Mouse (Mus musculus) duodenum, adult 2 months (tissue): ENCODE measurements around the gene Foxj2. TPM values are rescaled to one million over a fixed set of nuclear protein-coding genes. Genes with fewer than 3 reads are reported as not detected.

ENCODE experiments used
- polyA plus RNA-seq: library from polyadenylated mRNA; depleted of rRNA; stranded (reverse); fragments of >200 nt; gene quantifications from 2 replicates; pipeline ENCODE4 v1.2.3, GENCODE M21; 2012; ENCODE audit warnings: low replicate concordance; rRNA removed

Gene Foxj2
- 6.4 and 7.7 TPM in 2 replicates for polyA plus RNA-seq

DNA sequence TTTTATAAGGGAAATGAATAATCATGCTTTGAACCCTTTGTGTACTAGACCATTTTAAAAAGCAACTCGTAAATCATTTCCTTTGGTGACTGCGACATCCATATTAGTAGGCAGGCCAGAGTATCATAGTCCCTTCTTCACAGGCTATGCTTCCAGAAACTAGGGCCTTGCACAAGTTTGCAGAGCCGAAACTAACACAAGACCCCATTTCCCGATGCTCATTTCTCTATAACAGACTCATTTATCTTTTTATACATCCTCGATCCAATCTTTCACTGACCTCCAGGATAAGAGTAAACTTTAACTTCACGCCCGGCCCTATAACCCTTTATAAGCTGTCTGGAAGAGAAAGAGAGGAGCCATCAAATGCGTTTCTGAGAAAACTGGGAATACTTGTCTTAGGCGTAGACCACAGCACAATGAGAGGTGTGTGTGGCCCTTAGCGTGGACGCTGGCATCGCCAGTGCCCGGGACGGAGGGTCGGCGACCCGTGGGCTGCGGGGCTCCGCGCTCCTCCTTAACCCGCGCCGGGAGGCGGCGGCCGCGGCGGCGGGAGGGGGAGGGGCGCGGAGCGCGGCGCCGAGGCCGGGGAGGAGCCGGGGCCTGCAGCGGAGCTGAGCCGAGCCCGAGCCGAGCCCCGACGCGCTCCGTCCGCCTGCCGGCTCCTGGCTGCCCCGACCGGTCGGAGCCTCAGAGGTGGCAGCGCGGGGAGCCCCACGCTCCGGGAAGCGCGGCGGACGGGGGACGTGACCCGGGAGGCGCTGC lies at the start of gene Foxj2:
TSS of gene Foxj2 (plus strand) at position 609 of the 765 bp plus-strand sequence.

DNA sequence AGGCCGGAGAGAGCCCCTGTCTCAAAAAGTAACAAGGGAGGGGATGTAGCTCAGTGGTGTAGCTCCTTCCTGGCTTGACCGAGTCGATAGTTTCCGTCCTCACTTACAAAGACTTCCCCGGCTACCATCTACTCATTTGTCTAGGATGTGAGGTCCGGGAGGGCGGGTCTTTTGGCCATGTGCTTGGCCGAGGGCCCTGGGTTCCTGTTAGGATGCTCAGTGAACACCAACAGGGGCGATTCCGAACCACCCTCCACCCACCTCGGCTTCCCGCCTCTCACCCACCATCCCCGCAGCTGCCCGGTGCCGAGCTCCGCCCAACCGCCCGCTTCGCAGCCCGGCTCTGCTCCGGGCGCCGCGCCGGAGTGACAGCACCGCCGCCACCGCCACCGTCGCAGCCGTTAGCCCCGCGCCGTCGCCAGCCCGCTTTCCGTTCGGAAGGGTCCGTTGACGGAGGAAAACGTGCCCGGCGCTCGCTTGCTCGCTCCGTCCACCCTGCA lies 18.4 kb upstream of the Foxj2 start, which contains the start of gene Slc2a3:
TSS of gene Slc2a3 (minus strand) at position 340 of the 500 bp plus-strand sequence.

DNA sequence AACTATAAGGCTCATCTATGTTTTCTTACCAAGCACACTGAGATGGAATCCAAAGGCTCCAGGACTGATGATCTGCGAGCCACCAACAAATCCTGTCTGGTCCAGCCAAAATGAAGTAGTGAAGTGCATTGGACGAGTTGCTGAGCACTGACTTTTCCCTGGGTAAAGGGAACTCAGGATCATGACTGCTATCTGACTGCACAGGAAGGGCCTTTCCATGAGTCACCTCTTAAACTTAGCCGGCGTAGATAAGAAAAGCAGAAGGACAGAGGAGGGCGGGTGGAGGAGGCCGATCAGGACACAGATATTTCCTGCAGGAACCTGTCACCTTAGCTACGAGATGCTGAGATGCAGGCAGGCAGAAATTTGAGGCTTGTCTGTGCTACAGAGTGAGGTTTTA lies 36.2 kb downstream of the Foxj2 start, which contains the start of gene C3ar1:
TSS of gene C3ar1 (minus strand) at position 207 of the 400 bp plus-strand sequence.

DNA sequence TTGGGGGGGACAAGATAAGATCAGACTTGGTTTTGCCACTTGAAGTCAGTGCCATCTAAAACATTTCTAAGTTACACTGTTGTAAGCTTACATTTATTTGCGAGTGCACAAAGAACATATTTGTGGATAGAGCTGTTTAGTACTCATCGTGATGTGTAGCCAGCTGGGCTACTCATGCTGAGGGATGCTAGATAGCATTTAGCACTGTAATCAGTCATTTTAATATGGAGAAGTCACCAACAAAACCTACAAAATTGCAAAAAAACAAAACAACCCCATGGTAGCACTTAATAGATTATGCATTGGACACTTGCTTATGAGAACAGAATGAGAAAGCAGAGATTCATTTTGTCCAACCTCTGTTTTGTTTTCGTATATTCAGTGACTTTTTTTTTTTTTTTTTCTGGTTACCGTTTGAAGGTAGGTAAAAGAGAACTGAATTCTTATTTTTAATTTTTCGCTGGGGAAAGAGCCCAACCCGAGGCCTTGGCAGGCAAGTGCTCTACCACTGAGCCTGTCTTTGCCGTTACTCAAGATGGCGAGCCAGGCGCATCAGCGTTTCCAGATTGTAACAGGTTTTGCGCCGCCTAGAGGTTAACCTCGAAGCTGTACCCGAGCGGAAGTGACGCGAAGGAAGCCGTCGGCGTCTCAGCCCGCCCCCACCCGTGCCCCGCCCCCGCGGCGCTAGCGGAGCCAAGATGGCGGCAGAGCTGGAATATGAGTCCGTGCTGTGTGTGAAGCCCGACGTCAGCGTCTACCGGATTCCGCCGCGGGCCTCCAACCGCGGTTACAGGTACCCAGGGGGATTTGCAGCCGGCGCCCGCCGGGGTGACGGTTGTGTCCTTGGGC lies 54.4 kb downstream of the Foxj2 start, which contains the start of gene Necap1:
TSS of gene Necap1 (plus strand) at position 604 of the 849 bp plus-strand sequence.

Other genes with a start within 250 kb of the Foxj2 start
- gene Apobec1, start 217.5 kb upstream of the Foxj2 start, polyA plus RNA-seq, result 4.8 and 6.3 TPM in 2 replicates
- 0.12 and 0.20 TPM in 2 replicates for gene Gdf3, start 209.8 kb upstream of the Foxj2 start, polyA plus RNA-seq
- not detected in 2 replicates for gene Dppa3, start 193.5 kb upstream of the Foxj2 start, polyA plus RNA-seq
- gene Nanog, start 112.4 kb upstream of the Foxj2 start, polyA plus RNA-seq, result 0.05 TPM in 1 of 2 replicates, not detected in the other
- gene Slc2a3, start 18.3 kb upstream of the Foxj2 start, polyA plus RNA-seq, result 0.83 and 0.96 TPM in 2 replicates
- gene C3ar1, start 36.2 kb downstream of the Foxj2 start, polyA plus RNA-seq, result 0.72 and 0.76 TPM in 2 replicates
- 8.1 and 9.1 TPM in 2 replicates for gene Necap1, start 54.6 kb downstream of the Foxj2 start, polyA plus RNA-seq
- gene Clec4a1, start 101.9 kb downstream of the Foxj2 start, polyA plus RNA-seq, result 0.56 and 0.90 TPM in 2 replicates
- 0.11 and 0.26 TPM in 2 replicates for gene Clec4a3, start 132.6 kb downstream of the Foxj2 start, polyA plus RNA-seq
- gene Clec4a4, start 170.5 kb downstream of the Foxj2 start, polyA plus RNA-seq, result 0.13 and 0.15 TPM in 2 replicates
- not detected in 2 replicates for gene Clec4b1, start 230.0 kb downstream of the Foxj2 start, polyA plus RNA-seq